Mouse (Mus musculus): ENCODE data around the gene Anp32e.

- TF ChIP-seq CTCF (IDR thresholded peaks at IDR 0.05; ENCODE audit: control insufficient read depth, insufficient read depth, low read length), result no peak
- TF ChIP-seq POLR2A (IDR thresholded peaks at IDR 0.05; ENCODE audit: borderline replicate concordance, control insufficient read depth, low read depth, low read length), result no peak
Observed at GRCm38 (mm10) chr3:95884400-95884799, 44.6 kb upstream of the Anp32e start.
